Mouse (Mus musculus) C2C12 (cell line): ENCODE data around the gene Prdm1. TPM values are rescaled to one million over a fixed set of nuclear protein-coding genes. Genes with fewer than 3 reads are reported as not detected.

Experiments
- H3K27me3 ChIP-seq: one replicate; pipeline ENCODE4 v1.6.1; 2011; ENCODE audit not compliant: control insufficient read depth, insufficient read depth, insufficient read length
- H3K36me3 ChIP-seq: one replicate; pipeline ENCODE4 v1.6.1; 2011; ENCODE audit not compliant: control insufficient read depth, insufficient read depth
- H3K4me3 ChIP-seq: one replicate; pipeline ENCODE4 v1.5.1; 2011; ENCODE audit warnings: mild to moderate bottlenecking, control low read depth; ENCODE audit not compliant: poor library complexity, insufficient read depth, severe bottlenecking
- H3K79me2 ChIP-seq: one replicate; pipeline ENCODE4 v1.6.1; 2011; ENCODE audit not compliant: control insufficient read depth, insufficient read depth
- H3K79me3 ChIP-seq: one replicate; pipeline ENCODE4 v1.6.1; 2011; ENCODE audit warnings: low read depth, control low read depth
- H3ac ChIP-seq: one replicate; pipeline ENCODE3; 2011; ENCODE audit warnings: low read depth; ENCODE audit not compliant: control insufficient read depth, insufficient read length
- CEBPB ChIP-seq: IDR thresholded peaks from one replicate; pipeline ENCODE4 v1.6.1; 2011; ENCODE audit warnings: low read depth, mild to moderate bottlenecking, control low read depth, moderate library complexity
- CTCF ChIP-seq: IDR thresholded peaks from one replicate; pipeline ENCODE4 v1.5.1; 2011; ENCODE audit not compliant: control insufficient read depth, insufficient read depth, insufficient read length
- FOSL1 ChIP-seq: IDR thresholded peaks from one replicate; pipeline ENCODE4 v1.8.0; 2011; ENCODE audit warnings: mild to moderate bottlenecking, low read length; ENCODE audit not compliant: poor library complexity, insufficient read depth, severe bottlenecking
- MAX ChIP-seq: IDR thresholded peaks from one replicate; pipeline ENCODE4 v1.6.1; 2011; ENCODE audit warnings: mild to moderate bottlenecking, control low read depth
- MYOD1 ChIP-seq: IDR thresholded peaks from one replicate; pipeline ENCODE4 v1.6.1; 2011; ENCODE audit warnings: low read depth; ENCODE audit not compliant: control insufficient read depth, insufficient read length
- MYOG ChIP-seq: IDR thresholded peaks from one replicate; pipeline ENCODE4 v1.6.1; 2011; ENCODE audit not compliant: control insufficient read depth, insufficient read length; ENCODE audit errors: extremely low read depth
- USF1 ChIP-seq: IDR thresholded peaks from one replicate; pipeline ENCODE4 v1.6.1; 2011; ENCODE audit warnings: low read depth, mild to moderate bottlenecking, control low read depth, moderate library complexity
- polyA plus RNA-seq: library from polyadenylated mRNA; unstranded; fragments of >200 nt; fragmentation: generic; extraction: Trizol; gene quantifications from one replicate; pipeline ENCODE4 v1.2.1, GENCODE M21; 2012; ENCODE audit warnings: missing spikeins

Prdm1 gene
- polyA plus RNA-seq, 1 experiment: 0.02 TPM

DNA sequence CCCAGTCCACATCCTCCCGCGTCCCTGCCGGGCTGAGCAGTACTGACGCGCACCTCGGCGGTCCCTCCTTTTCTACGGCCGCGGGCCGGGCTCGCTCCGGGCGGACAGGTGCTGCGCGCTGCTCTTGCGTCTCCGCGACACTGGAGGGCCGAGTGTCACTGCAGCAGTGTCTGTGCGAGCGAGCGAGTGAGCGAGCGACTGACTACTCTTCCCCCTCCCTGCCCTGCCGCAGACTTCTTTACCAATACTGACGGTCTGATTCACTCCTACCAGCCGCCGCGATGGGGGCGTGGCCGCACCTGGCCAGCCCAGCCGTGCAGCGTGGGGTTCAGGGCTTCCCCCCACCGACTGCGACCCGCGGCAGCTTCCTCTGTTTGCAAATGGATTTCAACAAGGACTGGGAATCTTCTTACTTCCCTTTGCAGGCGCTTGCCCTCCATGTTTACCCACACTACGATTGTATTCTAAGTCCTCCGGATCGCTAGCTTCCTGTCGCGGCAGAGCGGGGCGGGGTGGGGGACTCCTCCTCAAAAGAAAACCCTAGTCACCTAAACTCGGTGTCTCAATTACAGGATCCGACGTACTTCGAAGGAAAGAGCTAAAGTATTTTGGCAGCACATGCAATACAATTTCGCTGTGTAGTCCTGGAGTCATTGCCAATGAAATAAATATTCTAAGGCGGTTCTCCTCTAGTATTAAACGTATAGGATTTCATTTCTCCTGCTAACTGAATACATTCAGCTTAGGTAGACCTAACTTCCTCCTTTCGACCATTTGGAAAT is 69.6 kb downstream of the Prdm1 start:
- no peaks in the 10 kb centered on the region for H3K79me2 ChIP-seq

DNA sequence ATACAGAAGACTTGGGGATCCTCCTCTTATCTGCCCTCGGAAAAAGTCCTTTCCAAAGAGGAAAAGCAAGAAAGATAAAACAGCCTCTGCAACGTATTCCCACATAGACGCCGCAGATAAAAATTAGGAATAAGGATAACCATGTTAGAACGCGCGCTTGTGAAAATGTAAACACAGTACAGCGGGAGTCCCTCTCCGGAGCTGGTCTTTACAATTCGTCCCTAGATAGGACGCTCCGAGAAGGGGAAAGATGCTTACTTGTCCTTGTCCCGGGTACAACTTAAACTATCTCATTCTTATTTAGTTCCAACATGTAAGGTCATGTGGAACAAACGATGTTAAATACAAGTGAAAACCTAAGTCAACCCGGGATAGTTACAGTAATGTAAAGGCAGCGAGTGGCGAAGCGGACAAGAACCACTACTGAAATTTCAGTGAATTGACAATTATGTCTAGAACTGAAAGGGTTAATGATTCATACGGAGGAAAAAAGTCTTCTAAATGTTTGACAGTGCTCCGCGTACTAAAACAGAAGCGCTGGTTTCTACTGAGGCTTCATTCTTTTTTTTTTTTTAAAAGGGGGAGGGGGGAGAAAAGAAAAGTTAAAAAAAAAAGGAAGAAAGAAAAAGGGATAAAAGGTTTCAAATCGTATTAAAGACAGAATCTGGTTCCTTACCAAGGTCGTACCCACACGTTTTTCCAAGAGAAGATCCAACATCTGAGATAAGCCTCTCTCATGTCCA is 70.3 kb downstream of the Prdm1 start:
- Histone ChIP-seq H3K4me3 (peak overlapping the region; percentile 26), H3K79me2 (no peaks in the 10 kb centered on the region), H3ac (peak overlapping the region; percentile 44), H3K36me3 (no peaks in the 10 kb centered on the region), H3K27me3 (no peaks in the 10 kb centered on the region), H3K79me3 (no peaks in the 10 kb centered on the region)
- no peak for TF ChIP-seq CEBPB
- no peak for TF ChIP-seq FOSL1
- TF ChIP-seq MYOD1: no peak
- TF ChIP-seq CTCF: no peak
- no peak for TF ChIP-seq MAX
- TF ChIP-seq MYOG: no peak
- TF ChIP-seq USF1: no peak

More for the DNA sequence above, 69.6 kb downstream of the Prdm1 start:
- no peaks in the 10 kb centered on the region for H3K79me3 ChIP-seq
- H3ac ChIP-seq: peak overlapping the region; percentile 44
- no peaks in the 10 kb centered on the region for H3K27me3 ChIP-seq
- peak; percentile 70 for TF ChIP-seq CTCF
- TF ChIP-seq CEBPB: no peak
- TF ChIP-seq MAX: no peak
- no peak for TF ChIP-seq USF1
- no peak for TF ChIP-seq MYOD1
- TF ChIP-seq FOSL1: no peak
- TF ChIP-seq MYOG: no peak
- no peaks in the 10 kb centered on the region for H3K36me3 ChIP-seq
- peak overlapping the region; percentile 26 for H3K4me3 ChIP-seq

DNA sequence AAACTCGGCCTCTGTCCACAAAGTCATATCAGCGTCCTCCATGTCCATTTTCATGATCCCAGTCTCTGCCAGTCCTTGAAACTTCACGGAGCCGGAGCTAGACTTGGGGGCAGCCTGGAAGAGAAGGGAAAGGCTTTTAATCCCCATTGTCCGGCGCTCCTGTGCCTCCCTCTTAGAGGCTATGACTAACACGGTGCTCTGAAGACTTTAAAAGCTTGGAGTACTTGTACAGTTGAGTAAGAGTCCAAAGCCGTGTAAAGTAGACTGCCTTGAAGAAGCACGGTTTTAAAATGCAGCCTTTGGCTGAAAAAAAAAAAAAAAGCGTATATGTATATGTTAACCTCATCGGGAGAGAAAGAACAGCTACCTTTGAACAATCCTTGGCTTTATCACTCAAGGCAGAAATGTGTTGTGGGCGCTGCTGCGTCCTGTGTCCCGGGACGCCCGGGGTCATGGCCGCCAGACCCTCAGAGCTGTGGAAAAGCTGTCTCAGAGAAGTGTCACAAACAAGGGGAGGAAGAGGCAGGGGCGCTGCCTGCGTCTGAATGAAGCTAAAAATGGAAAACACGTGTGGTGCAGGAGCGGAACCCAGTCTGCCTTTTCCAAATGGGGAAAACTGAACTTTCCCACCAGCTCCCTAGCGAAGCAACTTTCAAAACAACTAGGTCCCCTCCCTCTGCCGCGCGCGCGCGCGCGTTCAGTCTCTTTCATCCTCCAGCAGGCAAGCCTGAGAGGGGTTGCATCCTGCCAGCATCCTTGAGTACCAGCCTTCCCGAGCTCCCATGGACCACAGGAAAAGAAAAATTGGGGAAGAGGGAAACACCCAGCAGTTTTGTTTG is 71.3 kb downstream of the Prdm1 start:
- no peaks in the 10 kb centered on the region for H3K79me3 ChIP-seq
- no peaks in the 10 kb centered on the region for H3K36me3 ChIP-seq
- H3ac ChIP-seq: peak overlapping the region; percentile 36
- no peaks in the 10 kb centered on the region for H3K79me2 ChIP-seq
- no peak overlapping the region for H3K4me3 ChIP-seq
- TF ChIP-seq CEBPB (no peak), USF1 (no peak), MYOG (no peak), FOSL1 (no peak), MYOD1 (no peak), MAX (no peak), CTCF (no peak)
- H3K27me3 ChIP-seq: no peaks in the 10 kb centered on the region

DNA sequence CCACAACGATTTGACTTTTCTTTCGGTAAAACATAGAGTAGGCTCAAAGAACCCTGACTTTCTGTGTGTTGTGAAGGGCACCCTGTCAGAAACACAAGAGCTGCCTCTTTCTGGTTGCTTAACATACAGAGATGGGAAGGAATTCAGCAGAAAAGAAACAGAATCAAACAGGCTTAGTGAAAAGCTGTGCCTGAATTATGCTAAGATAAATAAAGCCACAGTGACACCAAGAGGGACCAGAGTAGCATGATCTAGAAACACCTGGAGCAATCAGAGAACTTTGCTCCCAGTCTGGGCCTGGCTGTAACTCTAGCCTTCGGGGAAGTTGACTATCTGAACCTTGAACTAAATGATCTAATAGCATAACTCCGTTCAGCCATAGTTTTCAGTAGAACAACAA is 73.5 kb downstream of the Prdm1 start:
- Histone ChIP-seq H3K36me3 (no peaks in the 10 kb centered on the region), H3K79me3 (no peaks in the 10 kb centered on the region), H3K27me3 (no peaks in the 10 kb centered on the region), H3K4me3 (no peak overlapping the region), H3K79me2 (no peaks in the 10 kb centered on the region), H3ac (no peak overlapping the region)
- TF ChIP-seq MAX: no peak
- TF ChIP-seq MYOG: no peak
- no peak for TF ChIP-seq USF1
- TF ChIP-seq CTCF: no peak
- no peak for TF ChIP-seq FOSL1
- TF ChIP-seq CEBPB: no peak
- TF ChIP-seq MYOD1: no peak

DNA sequence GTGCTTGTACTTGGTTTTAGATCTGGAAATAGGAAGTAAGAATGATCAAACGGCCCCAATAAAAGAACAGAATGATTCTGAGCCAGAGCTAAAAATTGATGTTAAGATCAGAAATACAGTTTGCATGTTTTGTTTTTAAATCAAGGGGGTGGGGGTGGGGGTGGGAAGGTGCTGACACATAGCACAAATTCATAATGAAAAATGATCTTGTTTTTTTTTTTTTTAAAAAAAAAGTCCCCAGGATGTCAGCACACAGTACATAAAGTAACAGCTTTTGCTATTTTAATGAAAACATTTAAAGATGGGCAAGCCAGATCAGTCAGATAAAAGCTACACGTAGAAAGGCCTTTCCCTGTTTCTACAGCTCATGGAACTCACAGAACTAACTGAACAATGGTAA is 74.2 kb downstream of the Prdm1 start:
- Histone ChIP-seq H3K4me3 (no peak overlapping the region), H3K79me3 (no peaks in the 10 kb centered on the region), H3K27me3 (no peaks in the 10 kb centered on the region), H3K79me2 (no peaks in the 10 kb centered on the region), H3ac (no peak overlapping the region), H3K36me3 (no peaks in the 10 kb centered on the region)
- no peak for TF ChIP-seq MYOG
- no peak for TF ChIP-seq CTCF
- no peak for TF ChIP-seq MAX
- TF ChIP-seq FOSL1: no peak
- no peak for TF ChIP-seq USF1
- no peak for TF ChIP-seq MYOD1
- TF ChIP-seq CEBPB: no peak
